Mouse (Mus musculus) hindbrain, embryonic 14.5 days (tissue): ENCODE measurements around the gene St3gal2. TPM values are rescaled to one million over a fixed set of nuclear protein-coding genes. Genes with fewer than 3 reads are reported as not detected.
"Not testable (repeated sequence)": the region's sequence is repeated elsewhere in the genome, so short reads cannot be mapped to it uniquely, and the experiment has no call there.

Source experiments
- ATAC-seq: fragments of 200-750 bp; cut with Nextera tagmentation; 2 replicates; pipeline ENCODE4 v1.8.0; 2017; ENCODE audit warnings: moderate number of reproducible peaks, mild to moderate bottlenecking, moderate TSS enrichment, moderate library complexity; ENCODE audit not compliant: low FRiP score
- DNase-seq: peaks from one replicate; pipeline ENCODE4 v3.0.0-alpha.2; 2015; ENCODE audit warnings: low spot score
- H3K27ac ChIP-seq: fragments of 300-500 bp; sonication (generic); 2 replicates; pipeline ENCODE4 v1.5.1; 2014; ENCODE audit warnings: mild to moderate bottlenecking, moderate library complexity
- H3K27me3 ChIP-seq: fragments of 300-500 bp; sonication (generic); 2 replicates; pipeline ENCODE4 v1.6.1; 2014; ENCODE audit warnings: mild to moderate bottlenecking, low read length, mixed read lengths; ENCODE audit not compliant: control insufficient read depth, insufficient read depth
- H3K36me3 ChIP-seq: fragments of 300-500 bp; sonication (generic); replicated peaks from 2 replicates; pipeline ENCODE4 v1.6.1; 2014; ENCODE audit not compliant: control insufficient read depth, insufficient read depth
- H3K4me1 ChIP-seq: fragments of 300-500 bp; sonication (generic); replicated peaks from 2 replicates; pipeline ENCODE4 v1.6.1; 2014; ENCODE audit warnings: antibody characterized with exemption, low read length, mixed read lengths; ENCODE audit not compliant: control insufficient read depth, insufficient read depth
- H3K4me2 ChIP-seq: fragments of 300-500 bp; sonication (generic); replicated peaks from 2 replicates; pipeline ENCODE4 v1.6.1; 2014; ENCODE audit warnings: mild to moderate bottlenecking, moderate library complexity
- H3K4me3 ChIP-seq: fragments of 300-500 bp; sonication (generic); replicated peaks from 2 replicates; pipeline ENCODE4 v1.5.1; 2014; ENCODE audit warnings: mild to moderate bottlenecking, low read length
- H3K9ac ChIP-seq: fragments of 300-500 bp; sonication (generic); 2 replicates; pipeline ENCODE4 v1.6.1; 2014
- H3K9me3 ChIP-seq: fragments of 300-500 bp; sonication (generic); 2 replicates; pipeline ENCODE4 v1.6.1; 2016; ENCODE audit warnings: low read length; ENCODE audit not compliant: control insufficient read depth
- WGBS: fragments of 180-500 bp; shearing (Covaris S2); extraction: QIAGEN DNeasy Blood & Tissue Kit; methylation state at CpG from one replicate; pipeline ENCODE4 v1.1.7; 2014; 5-methylcytosine and 5-hydroxymethylcytosine counted together
- polyA plus RNA-seq: library from polyadenylated mRNA; unstranded; fragments of >200 nt; fragmentation: Nextera tagmentation; extraction: Ambion mirVana; gene quantifications from 2 replicates; pipeline ENCODE4 v1.2.1, GENCODE M21; 2014

St3gal2 gene
- polyA plus RNA-seq, 1 experiment from 2014 or later, result 17.6 TPM

DNA sequence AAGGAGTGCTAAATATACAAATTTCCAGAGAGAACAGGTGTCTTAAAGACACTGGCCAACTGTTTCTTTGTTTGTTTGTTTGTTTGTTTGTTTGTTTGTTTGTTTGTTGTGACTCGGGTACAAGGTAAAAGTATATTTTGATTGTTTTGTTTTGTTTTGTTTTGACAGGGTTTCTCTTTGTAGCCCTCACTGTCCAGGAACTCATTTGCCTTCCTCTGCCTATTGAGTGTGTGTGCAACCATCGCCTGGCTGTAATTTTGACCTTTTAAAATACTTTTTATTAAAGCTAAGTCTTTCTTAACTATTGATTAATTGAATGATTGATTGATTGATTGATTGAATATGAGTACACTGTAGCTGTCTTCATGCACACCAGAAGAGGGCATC, 17.1 kb upstream of the St3gal2 start:
- WGBS, result 61% methylated on average over 2 of the region's 2 CpGs
- Histone ChIP-seq H3K27me3 (no peaks in the 10 kb centered on the region), H3K36me3 (peaks cover 7% of the 10 kb centered on the region), H3K4me2 (peak overlapping the region; percentile 59), H3K27ac (no peak overlapping the region), H3K9ac (peak overlapping the region; percentile 59; the same call in 1 of the 2 replicates), H3K9me3 (no peaks in the 10 kb centered on the region), H3K4me3 (peak overlapping the region; percentile 54; the same call in 1 of the 2 replicates), H3K4me1 (no peaks in the 10 kb centered on the region)
- DNase-seq, result no peak
- 0 out of 2 replicates have a peak, but pooled peaks have one; percentile 8 for ATAC-seq

DNA sequence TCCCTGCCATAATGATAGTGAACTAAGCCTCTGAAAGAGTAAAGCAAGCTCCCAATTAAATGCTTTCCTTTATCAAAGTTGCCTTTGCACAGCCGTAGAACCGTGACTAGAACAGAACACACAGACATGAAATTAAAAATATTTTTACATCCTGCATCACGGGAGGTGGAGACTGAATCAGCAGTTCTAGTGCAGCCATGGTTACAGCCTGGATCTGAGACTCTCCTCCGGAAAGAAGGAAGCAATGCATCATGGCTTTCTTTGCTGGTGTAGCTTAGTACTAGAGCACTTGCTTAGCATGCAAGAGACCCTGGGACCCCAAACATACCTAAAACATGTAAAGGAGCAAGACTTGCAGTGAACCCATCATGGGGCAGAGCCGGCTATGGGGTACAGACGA, 14.3 kb upstream of the St3gal2 start:
- H3K27me3 ChIP-seq, result no peaks in the 10 kb centered on the region
- H3K9me3 ChIP-seq, result no peaks in the 10 kb centered on the region
- no peak overlapping the region for H3K27ac ChIP-seq
- no peak overlapping the region for H3K4me2 ChIP-seq
- no peak overlapping the region for H3K4me3 ChIP-seq
- H3K9ac ChIP-seq, result no peak overlapping the region
- H3K36me3 ChIP-seq, result no peaks in the 10 kb centered on the region
- DNase-seq (no peak), ATAC-seq (no peak)
- no peaks in the 10 kb centered on the region for H3K4me1 ChIP-seq
- WGBS, result 92% methylated on average over 6 of the region's 6 CpGs

DNA sequence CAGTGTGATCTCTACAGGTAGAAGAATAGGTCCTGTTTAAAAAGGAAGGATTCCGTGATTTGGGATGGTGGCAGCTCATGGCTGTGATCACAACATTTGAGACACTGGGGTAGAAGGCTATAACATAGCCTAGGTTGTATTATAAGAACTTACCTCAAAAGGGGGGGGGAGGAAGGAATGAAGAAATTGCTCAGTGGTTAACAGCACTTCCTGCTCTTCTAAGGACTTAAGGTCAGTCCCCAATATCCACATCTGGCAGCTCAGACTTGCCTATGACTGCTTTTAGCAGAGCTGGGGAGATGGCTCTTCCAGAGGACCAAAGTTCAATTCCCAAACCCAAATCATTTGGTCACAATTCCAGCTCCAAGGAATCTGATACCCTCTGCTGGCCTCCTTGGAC, 13.0 kb upstream of the St3gal2 start:
- ATAC-seq (no peak), DNase-seq (no peak)
- no peak overlapping the region for H3K4me2 ChIP-seq
- no peak overlapping the region for H3K4me3 ChIP-seq
- 96% methylated on average over 1 of the region's 1 CpGs for WGBS
- no peaks in the 10 kb centered on the region for H3K36me3 ChIP-seq
- no peak overlapping the region for H3K27ac ChIP-seq
- no peaks in the 10 kb centered on the region for H3K9me3 ChIP-seq
- H3K4me1 ChIP-seq, result no peaks in the 10 kb centered on the region
- no peaks in the 10 kb centered on the region for H3K27me3 ChIP-seq
- no peak overlapping the region for H3K9ac ChIP-seq

DNA sequence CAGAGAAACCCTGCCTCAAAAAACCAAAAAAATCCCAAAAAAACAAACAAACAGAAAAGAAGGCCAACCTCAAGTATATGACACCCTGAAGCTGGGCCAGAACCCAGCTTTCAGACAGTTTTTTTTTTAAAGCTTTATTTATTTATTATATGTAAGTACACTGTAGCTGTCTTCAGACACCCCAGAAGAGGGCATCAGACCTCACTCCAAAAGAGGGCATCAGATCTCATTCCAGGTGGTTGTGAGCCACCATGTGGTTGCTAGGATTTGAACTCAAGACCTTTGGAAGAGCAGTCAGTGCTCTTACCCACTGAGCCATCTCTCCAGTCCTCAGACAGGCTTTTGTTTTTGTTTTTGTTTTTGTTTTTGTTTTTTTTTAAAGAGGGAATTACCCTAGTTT, 9.9 kb upstream of the St3gal2 start:
- not testable (repeated sequence) for ATAC-seq, H3K36me3 ChIP-seq, H3K9me3 ChIP-seq, H3K27ac ChIP-seq, H3K27me3 ChIP-seq, H3K4me3 ChIP-seq, H3K4me1 ChIP-seq, H3K4me2 ChIP-seq, DNase-seq, H3K9ac ChIP-seq

DNA sequence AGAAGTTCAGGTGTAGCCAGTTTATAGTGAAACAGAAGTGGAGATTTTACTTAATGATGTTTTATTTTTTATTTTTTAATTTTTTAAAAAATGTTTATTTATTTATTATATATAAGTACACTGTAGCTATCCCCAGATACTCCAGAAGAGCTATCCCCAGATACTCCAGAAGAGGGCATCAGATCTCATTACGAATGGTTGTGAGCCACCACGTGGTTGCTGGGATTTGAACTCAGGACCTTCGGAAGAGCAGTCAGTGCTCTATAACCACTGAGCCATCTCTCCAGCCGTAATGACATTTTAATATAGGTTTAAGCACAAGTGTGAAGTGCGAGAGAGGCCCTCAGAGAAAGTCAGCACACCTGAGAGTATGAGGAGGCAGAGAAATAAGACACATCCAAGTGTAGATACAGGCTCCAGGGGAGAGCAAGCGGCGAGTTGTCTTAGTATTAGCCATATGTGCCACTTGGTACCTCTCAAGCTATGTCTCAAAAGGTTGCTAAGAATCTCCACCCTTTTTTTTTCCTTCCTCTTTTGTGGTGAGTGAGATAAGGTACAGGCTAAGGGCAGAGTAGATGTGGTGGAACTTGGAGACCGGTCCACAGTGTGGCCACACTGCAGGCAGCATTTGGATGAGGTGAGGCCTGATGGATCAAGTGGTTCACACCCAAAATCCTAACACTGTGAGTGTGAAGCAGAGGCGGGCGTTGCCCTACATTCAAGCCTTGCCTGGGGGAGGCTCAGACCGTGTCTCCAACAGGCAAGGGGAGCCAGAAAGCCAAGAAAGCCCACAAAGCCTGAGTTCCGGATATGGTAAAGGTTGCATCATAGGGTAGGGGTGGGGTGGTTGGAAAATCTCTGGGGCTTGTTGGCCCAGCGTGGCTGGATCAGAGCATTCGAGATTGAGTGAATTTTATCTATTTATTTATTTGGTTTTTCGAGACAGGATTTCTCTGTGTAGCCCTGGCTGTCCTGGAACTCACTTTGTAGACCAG, 7.8 kb upstream of the St3gal2 start:
- no peak for DNase-seq
- 90% methylated on average over 15 of the region's 15 CpGs for WGBS
- ATAC-seq, result no peak
- H3K4me2 ChIP-seq, result no peak overlapping the region
- H3K27me3 ChIP-seq, result no peaks in the 10 kb centered on the region
- no peaks in the 10 kb centered on the region for H3K36me3 ChIP-seq
- H3K9ac ChIP-seq, result no peak overlapping the region
- no peak overlapping the region for H3K27ac ChIP-seq
- no peaks in the 10 kb centered on the region for H3K9me3 ChIP-seq
- no peak overlapping the region for H3K4me3 ChIP-seq
- H3K4me1 ChIP-seq, result no peaks in the 10 kb centered on the region

DNA sequence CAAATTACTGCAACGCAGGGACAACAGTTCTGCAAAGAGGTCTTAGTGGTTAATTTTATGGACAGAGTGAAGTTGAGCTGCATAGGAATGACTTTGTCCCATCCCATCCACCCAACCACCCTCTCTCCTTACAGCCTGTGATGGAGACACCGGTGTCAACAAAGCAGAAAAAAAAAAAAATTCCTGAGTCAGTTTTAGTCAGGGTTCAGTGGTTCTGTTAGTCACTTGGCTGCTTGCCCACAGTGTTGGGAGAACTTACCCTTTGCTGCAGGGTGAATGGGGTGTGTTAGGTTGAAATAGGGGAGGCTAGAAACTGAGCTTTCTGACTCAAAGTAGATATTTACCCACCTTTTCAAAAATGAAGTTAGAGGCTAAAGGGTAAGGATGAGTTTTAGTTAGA, 2.3 kb upstream of the St3gal2 start:
- DNase-seq (no peak), ATAC-seq (no peak)
- Histone ChIP-seq H3K27ac (no peak overlapping the region), H3K27me3 (no peaks in the 10 kb centered on the region), H3K4me1 (peaks cover 21% of the 10 kb centered on the region), H3K4me2 (no peak overlapping the region), H3K4me3 (no peak overlapping the region), H3K9me3 (no peaks in the 10 kb centered on the region), H3K9ac (no peak overlapping the region), H3K36me3 (no peaks in the 10 kb centered on the region)
- WGBS, result 47% methylated on average over 2 of the region's 2 CpGs

DNA sequence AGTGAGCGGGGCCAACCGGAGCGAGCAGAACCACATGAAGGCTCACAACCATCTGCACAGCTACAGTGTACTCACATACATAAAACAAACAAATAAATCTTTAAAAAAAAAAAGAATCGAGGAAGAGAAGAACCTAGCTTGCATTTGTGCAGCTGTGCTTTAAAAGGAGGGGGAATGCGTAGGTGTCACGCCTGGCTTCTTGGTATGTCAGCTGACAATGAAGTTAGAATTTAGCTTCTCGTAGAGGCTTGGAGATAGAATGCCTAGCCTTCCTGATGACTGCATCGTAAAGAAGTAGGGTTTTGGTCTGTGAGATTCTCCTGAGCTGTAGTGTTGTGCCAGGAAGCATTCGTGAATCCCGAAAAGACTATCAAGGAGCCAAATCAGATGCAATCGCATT, 1.7 kb upstream of the St3gal2 start:
- Histone ChIP-seq H3K27me3 (no peaks in the 10 kb centered on the region), H3K4me1 (peaks cover 21% of the 10 kb centered on the region), H3K36me3 (no peaks in the 10 kb centered on the region), H3K9ac (no peak overlapping the region), H3K27ac (no peak overlapping the region), H3K4me3 (no peak overlapping the region), H3K4me2 (no peak overlapping the region), H3K9me3 (no peaks in the 10 kb centered on the region)
- no peak for DNase-seq
- WGBS, result 80% methylated on average over 11 of the region's 11 CpGs
- ATAC-seq, result no peak

DNA sequence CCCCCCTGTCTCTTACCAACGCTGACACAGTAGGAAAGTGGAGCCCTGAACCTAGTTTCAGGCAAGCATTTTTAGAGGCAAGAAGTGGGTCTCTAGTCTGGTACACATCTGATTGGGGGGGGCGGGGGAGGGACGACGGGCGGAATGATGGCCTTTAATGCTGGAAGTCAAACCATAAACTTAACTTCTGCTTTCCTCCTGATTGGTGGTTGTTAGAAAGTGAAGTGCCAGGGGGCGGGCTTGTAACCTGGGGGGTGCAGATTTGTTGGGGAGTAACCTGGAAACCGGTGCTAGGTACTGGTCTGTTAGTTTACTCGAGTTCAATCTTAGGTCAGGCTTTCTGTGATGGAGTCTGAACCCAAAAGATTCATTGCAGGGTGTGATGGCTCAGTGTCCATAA, 1.3 kb upstream of the St3gal2 start:
- WGBS, result 56% methylated on average over 8 of the region's 8 CpGs
- H3K9me3 ChIP-seq, result no peaks in the 10 kb centered on the region
- DNase-seq (no peak), ATAC-seq (no peak)
- H3K27ac ChIP-seq, result no peak overlapping the region
- H3K9ac ChIP-seq, result no peak overlapping the region
- peaks cover 21% of the 10 kb centered on the region for H3K4me1 ChIP-seq
- no peak overlapping the region for H3K4me3 ChIP-seq
- no peak overlapping the region for H3K4me2 ChIP-seq
- H3K36me3 ChIP-seq, result no peaks in the 10 kb centered on the region
- no peaks in the 10 kb centered on the region for H3K27me3 ChIP-seq

DNA sequence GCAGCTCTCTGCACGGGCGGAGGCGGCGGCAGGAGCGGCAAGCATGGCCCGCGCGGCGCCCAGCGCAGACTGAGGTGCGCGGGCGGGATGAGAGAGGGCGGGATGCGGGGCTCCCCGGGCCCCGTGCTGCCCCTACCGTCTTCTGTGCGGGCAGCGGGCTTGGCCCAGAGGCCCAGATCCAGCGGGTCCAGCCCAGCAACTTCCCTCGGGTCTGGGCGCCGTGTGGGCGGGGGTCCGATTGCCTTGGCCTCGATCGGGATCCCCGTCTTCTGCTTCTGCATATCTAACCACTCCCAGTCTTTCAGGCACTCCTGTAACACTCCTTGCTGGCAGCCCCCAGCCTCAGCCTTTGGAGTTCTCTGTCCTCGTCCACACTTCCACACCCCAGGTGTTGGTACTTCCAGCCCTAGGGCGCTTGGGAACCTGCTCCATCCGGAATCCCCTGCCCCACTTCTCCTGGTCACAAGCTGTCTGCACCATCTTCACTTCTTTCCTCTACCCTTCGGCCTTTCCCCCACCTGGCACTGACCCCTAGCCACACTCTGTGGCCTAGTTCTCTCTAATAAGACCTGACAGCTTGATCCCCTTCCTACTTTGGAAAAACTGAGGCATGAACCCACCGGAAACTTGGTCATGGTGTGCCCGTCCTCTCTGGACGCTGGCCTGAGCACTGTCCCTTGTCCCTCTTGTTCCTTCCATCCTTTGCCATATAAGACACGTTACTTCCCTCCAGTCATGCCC, 480 bp downstream of the St3gal2 start:
- Histone ChIP-seq H3K4me3 (peak overlapping the region; percentile 70), H3K4me1 (peaks cover 21% of the 10 kb centered on the region), H3K4me2 (peak overlapping the region; percentile 81), H3K36me3 (no peaks in the 10 kb centered on the region), H3K27me3 (no peaks in the 10 kb centered on the region), H3K9me3 (no peaks in the 10 kb centered on the region), H3K27ac (peak overlapping the region; percentile 77), H3K9ac (peak overlapping the region; percentile 83)
- 1% methylated on average over 19 of the region's 37 CpGs for WGBS
- ATAC-seq (peak; percentile 72), DNase-seq (peak; percentile 36)
